Mouse (Mus musculus) spleen, adult 2 months (tissue): ENCODE measurements around the gene Gm20388.

ENCODE experiments used
- CTCF ChIP-seq: fragments of 200-500 bp; IDR thresholded peaks from 2 replicates; pipeline ENCODE4 v1.5.1; 2011; ENCODE audit warnings: mild to moderate bottlenecking, inconsistent platforms; ENCODE audit not compliant: insufficient read depth, insufficient read length, insufficient replicate concordance; ENCODE audit errors: extremely low read depth
- POLR2A ChIP-seq: fragments of 200-500 bp; IDR thresholded peaks from 2 replicates; pipeline ENCODE4 v1.6.1; 2011; ENCODE audit warnings: low read depth, low read length, inconsistent platforms

DNA sequence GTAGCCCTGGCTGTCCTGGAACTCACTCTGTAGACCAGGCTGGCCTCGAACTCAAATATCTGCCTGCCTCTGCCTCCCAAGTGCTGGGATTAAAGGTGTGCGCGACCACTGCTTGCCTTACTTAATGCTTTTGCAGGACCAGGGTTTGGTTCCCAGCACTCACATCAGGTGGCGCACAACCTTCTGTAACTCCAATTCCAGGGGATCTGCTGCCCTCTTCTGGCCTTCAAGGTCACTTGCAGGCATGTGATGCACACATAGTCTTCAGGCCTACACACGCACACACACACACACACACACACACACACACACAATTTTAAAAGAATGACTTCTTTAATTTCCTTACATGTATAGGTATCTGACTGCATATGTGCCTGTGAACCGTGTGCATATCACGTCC lies 3890.2 kb downstream of the Gm20388 start:
- TF ChIP-seq CTCF (no peak), POLR2A (no peak)
